11 mouse cellular contexts compared by ENCODE assay signal in genomic region chr16:78321559-78321958, GRCm38 (mm10). TPM values are rescaled to one million over a fixed set of nuclear protein-coding genes. Genes with fewer than 3 reads are reported as not detected.
DNase-seq lines count a peak whose midpoint lies in the region; ATAC-seq and TF ChIP-seq lines count a peak whose summit lies in the region.
"Had no signal": no experiment of that assay in that cellular context is flagged by ENCODE, and none has a peak within 500 bp of the region (broad histone marks: within the 10 kb centered on the region; RNA-seq: fewer than 3 reads in every experiment).

No protein-coding gene starts in this region.

- H3K4me3 ChIP-seq in embryonic facial prominence, embryonic 11.5 days (ENCODE audit: low read depth, low read length) = no peak overlapping the region
- H3K4me3 ChIP-seq in embryonic facial prominence, embryonic 10.5 days = no peak overlapping the region
- peak overlapping the region; percentile 19; the same call in 1 of the 2 replicates for H3K4me3 ChIP-seq in left cerebral cortex, adult 2 months
- H3K4me3 ChIP-seq in hindbrain, embryonic 11.5 days (ENCODE audit: low read depth, low read length) = no peak overlapping the region
- no peak overlapping the region for H3K4me3 ChIP-seq in neural tube, embryonic 12.5 days
- H3K4me3 ChIP-seq: limb, embryonic 12.5 days had no signal

- no peak for TF ChIP-seq CTCF in left cerebral cortex, adult 2 months (IDR thresholded peaks at IDR 0.05)

- intact Hi-C loops in left cerebral cortex, adult 2 months (cut with DNase I) = no loop called here
- intact Hi-C loops in left cerebral cortex, postnatal 14 days (cut with DNase I) = no loop called here

- no peak overlapping the region for H3K9ac ChIP-seq in embryonic facial prominence, embryonic 11.5 days (replicated peaks; ENCODE audit: low read length)
- H3K9ac ChIP-seq in hindbrain, embryonic 11.5 days (ENCODE audit: low read depth, low read length) = no peak overlapping the region
- H3K9ac ChIP-seq in neural tube, embryonic 12.5 days = no peak overlapping the region
- H3K9ac ChIP-seq: limb, embryonic 12.5 days had no signal

- 0 out of 2 replicates have a peak, but pooled peaks have one; percentile 54 for ATAC-seq in embryonic facial prominence, embryonic 11.5 days (replicated peaks; ENCODE audit: insufficient number of reproducible peaks, low FRiP score, low TSS enrichment, low read depth)
- ATAC-seq in hindbrain, embryonic 11.5 days (ENCODE audit: low FRiP score) = peak; percentile 62
- peak; percentile 59; the same call in 1 of the 2 replicates for ATAC-seq in neural tube, embryonic 12.5 days (ENCODE audit: low FRiP score, low read depth)

- DNase-seq in embryonic facial prominence, embryonic 11.5 days (ENCODE audit: low spot score) = no peak
- no peak for DNase-seq in embryonic facial prominence, embryonic 10.5 days (ENCODE audit: low spot score)
- no peak for DNase-seq in left cerebral cortex, adult 2 months (ENCODE audit: extremely low spot score in 1 of 2, low spot score in 2 of 2)
- no peak for DNase-seq in left cerebral cortex, postnatal 14 days (ENCODE audit: low spot score in 2 of 2)
- DNase-seq in hindbrain, embryonic 11.5 days (ENCODE audit: low spot score) = no peak
- no peak for DNase-seq in thymus, postnatal 0 days (ENCODE audit: low spot score)
- DNase-seq in ovary, adult 18-20 months (ENCODE audit: low spot score) = no peak
- DNase-seq: kidney, postnatal 4 days had no signal

- H3K4me1 ChIP-seq in embryonic facial prominence, embryonic 11.5 days (ENCODE audit: control insufficient read depth, insufficient read depth, low read length) = no peaks in the 10 kb centered on the region
- peaks cover 28% of the 10 kb centered on the region for H3K4me1 ChIP-seq in embryonic facial prominence, embryonic 10.5 days
- peaks cover 4% of the 10 kb centered on the region; the same call in 1 of the 2 replicates for H3K4me1 ChIP-seq in hindbrain, embryonic 11.5 days (replicated peaks; ENCODE audit: control insufficient read depth, insufficient read depth, low read length)
- H3K4me1 ChIP-seq in neural tube, embryonic 12.5 days = peaks cover 18% of the 10 kb centered on the region

- H3K27ac ChIP-seq in embryonic facial prominence, embryonic 11.5 days (replicated peaks; ENCODE audit: low read depth, low read length) = no peak overlapping the region
- no peak overlapping the region for H3K27ac ChIP-seq in embryonic facial prominence, embryonic 10.5 days (replicated peaks)
- H3K27ac ChIP-seq in left cerebral cortex, adult 2 months = peak overlapping the region; percentile 64; the same call in 1 of the 2 replicates
- no peak overlapping the region for H3K27ac ChIP-seq in hindbrain, embryonic 11.5 days (ENCODE audit: low read depth, low read length)
- H3K27ac ChIP-seq in neural tube, embryonic 12.5 days = no peak overlapping the region
- H3K27ac ChIP-seq: limb, embryonic 12.5 days had no signal

- no peak overlapping the region for H3K4me2 ChIP-seq in embryonic facial prominence, embryonic 11.5 days (ENCODE audit: low read depth, low read length)
- no peak overlapping the region for H3K4me2 ChIP-seq in hindbrain, embryonic 11.5 days (replicated peaks; ENCODE audit: low read depth, low read length)
- peak overlapping the region; percentile 25; the same call in 1 of the 2 replicates for H3K4me2 ChIP-seq in neural tube, embryonic 12.5 days (replicated peaks)
- H3K4me2 ChIP-seq: limb, embryonic 12.5 days had no signal

- no peaks in the 10 kb centered on the region for H3K27me3 ChIP-seq in embryonic facial prominence, embryonic 11.5 days (ENCODE audit: control insufficient read depth, insufficient read depth, low read length)
- no peaks in the 10 kb centered on the region for H3K27me3 ChIP-seq in embryonic facial prominence, embryonic 10.5 days (replicated peaks; ENCODE audit: low read depth, poor library complexity, severe bottlenecking)
- no peaks in the 10 kb centered on the region for H3K27me3 ChIP-seq in hindbrain, embryonic 11.5 days (ENCODE audit: control insufficient read depth, insufficient read depth, low read length)
- H3K27me3 ChIP-seq in neural tube, embryonic 12.5 days (replicated peaks) = no peaks in the 10 kb centered on the region
- H3K27me3 ChIP-seq: limb, embryonic 12.5 days had no signal

- H3K9me3 ChIP-seq in embryonic facial prominence, embryonic 11.5 days (replicated peaks; ENCODE audit: control insufficient read depth, low read length) = no peaks in the 10 kb centered on the region
- H3K9me3 ChIP-seq in embryonic facial prominence, embryonic 10.5 days = no peaks in the 10 kb centered on the region
- H3K9me3 ChIP-seq in hindbrain, embryonic 11.5 days (ENCODE audit: control insufficient read depth, low read length) = no peaks in the 10 kb centered on the region
- no peaks in the 10 kb centered on the region for H3K9me3 ChIP-seq in neural tube, embryonic 12.5 days
- H3K9me3 ChIP-seq: limb, embryonic 12.5 days had no signal

- WGBS in embryonic facial prominence, embryonic 11.5 days = 8% methylated on average over 7 of the region's 7 CpGs
- WGBS in embryonic facial prominence, embryonic 10.5 days = 7% methylated on average over 7 of the region's 7 CpGs
- WGBS in hindbrain, embryonic 11.5 days = 3% methylated on average over 7 of the region's 7 CpGs
- WGBS in neural tube, embryonic 12.5 days = 5% methylated on average over 7 of the region's 7 CpGs

- no peaks in the 10 kb centered on the region for H3K36me3 ChIP-seq in embryonic facial prominence, embryonic 11.5 days (replicated peaks; ENCODE audit: control insufficient read depth, insufficient read depth, low read depth, low read length)
- peaks cover 16% of the 10 kb centered on the region for H3K36me3 ChIP-seq in embryonic facial prominence, embryonic 10.5 days (replicated peaks)
- no peaks in the 10 kb centered on the region for H3K36me3 ChIP-seq in hindbrain, embryonic 11.5 days (ENCODE audit: control insufficient read depth, insufficient read depth, low read length)
- H3K36me3 ChIP-seq in neural tube, embryonic 12.5 days = peaks cover 12% of the 10 kb centered on the region; the same call in 1 of the 2 replicates
- H3K36me3 ChIP-seq: G1E had no signal

RNA-seq across cellular contexts. Expression of gene Cxadr, which starts 20.3 kb away (rescaled TPM):
- 34.1 and 38.7 TPM in 2 replicates for polyA plus RNA-seq in embryonic facial prominence, embryonic 11.5 days (2014; fragmentation: Nextera tagmentation; extraction: Ambion mirVana)
- 30.4 and 33.7 TPM in 2 replicates for polyA plus RNA-seq in embryonic facial prominence, embryonic 10.5 days (2016; fragmentation: Nextera tagmentation; extraction: Ambion mirVana)
- total RNA-seq in left cerebral cortex, adult 2 months (2021) = 10 to 100 TPM; 28.5 to 31.5 TPM
- total RNA-seq in left cerebral cortex, postnatal 14 days (2021) = 10 to 100 TPM; 81.3 to 84.9 TPM
- 64.7 and 70.1 TPM in 2 replicates for polyA plus RNA-seq in hindbrain, embryonic 11.5 days (2014; fragmentation: Nextera tagmentation; extraction: Ambion mirVana)
- polyA plus RNA-seq in neural tube, embryonic 12.5 days (2016; fragmentation: Nextera tagmentation; extraction: Ambion mirVana) = 85.4 and 89.0 TPM in 2 replicates
- 3.6 and 4.0 TPM in 2 replicates for polyA plus RNA-seq in thymus, postnatal 0 days (2015; fragmentation: Nextera tagmentation; extraction: Ambion mirVana)
- polyA plus RNA-seq: G1E had no signal

RNA-seq across cellular contexts. Expression of gene Btg3, which starts 55.4 kb away (rescaled TPM):
- 37.1 and 43.9 TPM in 2 replicates for polyA plus RNA-seq in embryonic facial prominence, embryonic 11.5 days (2014; fragmentation: Nextera tagmentation; extraction: Ambion mirVana)
- 31.0 and 36.6 TPM in 2 replicates for polyA plus RNA-seq in embryonic facial prominence, embryonic 10.5 days (2016; fragmentation: Nextera tagmentation; extraction: Ambion mirVana)
- total RNA-seq in left cerebral cortex, adult 2 months (2021) = 10 to 100 TPM; 13.0 to 13.4 TPM
- total RNA-seq in left cerebral cortex, postnatal 14 days (2021) = 1 to 10 TPM; 8.7 to 9.0 TPM
- polyA plus RNA-seq in hindbrain, embryonic 11.5 days (2014; fragmentation: Nextera tagmentation; extraction: Ambion mirVana) = 43.7 and 45.8 TPM in 2 replicates
- 35.8 and 37.6 TPM in 2 replicates for polyA plus RNA-seq in neural tube, embryonic 12.5 days (2016; fragmentation: Nextera tagmentation; extraction: Ambion mirVana)
- 42.9 and 45.1 TPM in 2 replicates for polyA plus RNA-seq in thymus, postnatal 0 days (2015; fragmentation: Nextera tagmentation; extraction: Ambion mirVana)
